Mouse (Mus musculus) kidney, embryonic 14.5 days (tissue): ENCODE data around the gene Npy5r. TPM values are rescaled to one million over a fixed set of nuclear protein-coding genes. Genes with fewer than 3 reads are reported as not detected.

Experiments used
- ATAC-seq: fragments of 200-750 bp; cut with Nextera tagmentation; 2 replicates; pipeline ENCODE4 v1.8.0; 2017; ENCODE audit warnings: moderate number of reproducible peaks, mild to moderate bottlenecking, moderate TSS enrichment, moderate library complexity; ENCODE audit not compliant: low FRiP score, low TSS enrichment
- H3K27ac ChIP-seq: fragments of 300-500 bp; sonication (generic); 2 replicates; pipeline ENCODE4 v1.5.1; 2014; ENCODE audit warnings: low read depth, mild to moderate bottlenecking, low read length, moderate library complexity, mixed read lengths
- H3K27me3 ChIP-seq: fragments of 300-500 bp; sonication (generic); 2 replicates; pipeline ENCODE4 v1.6.1; 2014; ENCODE audit warnings: mild to moderate bottlenecking, low read length; ENCODE audit not compliant: control insufficient read depth, insufficient read depth
- H3K36me3 ChIP-seq: fragments of 300-500 bp; sonication (generic); 2 replicates; pipeline ENCODE4 v1.6.1; 2014; ENCODE audit warnings: low read length, mixed read lengths; ENCODE audit not compliant: control insufficient read depth, insufficient read depth
- H3K4me1 ChIP-seq: fragments of 300-500 bp; sonication (generic); 2 replicates; pipeline ENCODE4 v1.6.1; 2014; ENCODE audit warnings: low read length, mixed read lengths; ENCODE audit not compliant: control insufficient read depth, insufficient read depth
- H3K4me2 ChIP-seq: fragments of 300-500 bp; sonication (generic); replicated peaks from 2 replicates; pipeline ENCODE4 v1.6.1; 2014; ENCODE audit warnings: low read depth, mild to moderate bottlenecking, low read length
- H3K4me3 ChIP-seq: fragments of 300-500 bp; sonication (generic); 2 replicates; pipeline ENCODE4 v1.5.1; 2014; ENCODE audit warnings: mild to moderate bottlenecking, low read length
- H3K9ac ChIP-seq: fragments of 300-500 bp; sonication (generic); 2 replicates; pipeline ENCODE4 v1.6.1; 2014; ENCODE audit warnings: low read depth, mild to moderate bottlenecking, low read length, moderate library complexity
- H3K9me3 ChIP-seq: fragments of 300-500 bp; sonication (generic); 2 replicates; pipeline ENCODE4 v1.6.1; 2016; ENCODE audit warnings: low read length; ENCODE audit not compliant: control insufficient read depth
- WGBS: fragments of 180-500 bp; shearing (Covaris S2); extraction: QIAGEN DNeasy Blood & Tissue Kit; methylation state at CpG from one replicate; pipeline ENCODE4 v1.1.7; 2014; 5-methylcytosine and 5-hydroxymethylcytosine counted together
- polyA plus RNA-seq: library from polyadenylated mRNA; unstranded; fragments of >200 nt; fragmentation: Nextera tagmentation; extraction: Ambion mirVana; gene quantifications from 2 replicates; pipeline ENCODE4 v1.2.1, GENCODE M21; 2014

Gene Npy5r
- polyA plus RNA-seq, 1 experiment from 2014 or later: 0.12 TPM

DNA sequence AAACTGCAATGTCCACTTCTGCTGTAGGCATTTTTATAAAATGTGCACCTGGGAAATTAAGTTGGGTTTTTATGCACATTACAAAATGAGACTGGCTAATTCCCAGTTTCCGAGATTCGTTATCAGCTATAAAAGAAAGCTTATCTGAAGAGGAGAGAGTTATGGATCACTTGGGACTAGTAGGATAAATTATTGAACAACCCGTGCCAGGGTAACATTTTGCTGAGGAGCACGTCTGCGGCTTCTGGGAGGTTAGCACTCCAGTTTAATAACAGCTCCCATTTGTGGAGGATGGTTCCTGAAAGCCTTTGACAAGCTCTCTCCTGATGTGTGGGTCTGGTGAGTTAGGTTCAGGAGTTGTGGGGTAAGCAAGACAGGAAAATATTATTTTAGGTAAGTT lies 2.5 kb upstream of the Npy5r start:
- Histone ChIP-seq H3K36me3 (no peaks in the 10 kb centered on the region), H3K4me1 (no peaks in the 10 kb centered on the region), H3K4me3 (no peak overlapping the region), H3K27me3 (peaks cover 24% of the 10 kb centered on the region), H3K9ac (no peak overlapping the region), H3K27ac (no peak overlapping the region), H3K9me3 (no peaks in the 10 kb centered on the region), H3K4me2 (no peak overlapping the region)
- WGBS: 53% methylated on average over 5 of the region's 5 CpGs
- ATAC-seq: no peak

DNA sequence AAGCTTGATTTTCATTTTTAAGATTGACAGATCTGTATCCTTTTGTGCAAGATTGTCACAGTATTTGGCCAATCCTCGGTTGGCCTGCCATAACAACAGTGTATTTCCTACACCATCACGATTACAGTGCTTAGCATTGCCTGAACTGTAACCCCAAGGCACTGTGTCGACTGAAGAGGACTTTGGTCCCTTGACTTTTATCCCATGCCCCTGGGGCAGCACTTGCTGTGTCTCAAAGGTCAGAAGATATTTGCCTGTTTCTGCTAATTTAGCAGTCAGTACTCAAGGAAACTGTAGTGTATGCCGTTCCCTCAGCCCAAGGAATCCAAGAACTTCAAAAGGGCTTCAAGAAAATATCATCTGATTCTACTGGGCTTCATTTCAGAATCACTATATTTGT lies 871 bp upstream of the Npy5r start:
- no peak overlapping the region for H3K4me3 ChIP-seq
- no peaks in the 10 kb centered on the region for H3K4me1 ChIP-seq
- no peak overlapping the region for H3K27ac ChIP-seq
- H3K9ac ChIP-seq: no peak overlapping the region
- H3K36me3 ChIP-seq: no peaks in the 10 kb centered on the region
- ATAC-seq: no peak
- no peaks in the 10 kb centered on the region for H3K9me3 ChIP-seq
- 56% methylated on average over 4 of the region's 4 CpGs for WGBS
- peaks cover 24% of the 10 kb centered on the region for H3K27me3 ChIP-seq
- H3K4me2 ChIP-seq: no peak overlapping the region

DNA sequence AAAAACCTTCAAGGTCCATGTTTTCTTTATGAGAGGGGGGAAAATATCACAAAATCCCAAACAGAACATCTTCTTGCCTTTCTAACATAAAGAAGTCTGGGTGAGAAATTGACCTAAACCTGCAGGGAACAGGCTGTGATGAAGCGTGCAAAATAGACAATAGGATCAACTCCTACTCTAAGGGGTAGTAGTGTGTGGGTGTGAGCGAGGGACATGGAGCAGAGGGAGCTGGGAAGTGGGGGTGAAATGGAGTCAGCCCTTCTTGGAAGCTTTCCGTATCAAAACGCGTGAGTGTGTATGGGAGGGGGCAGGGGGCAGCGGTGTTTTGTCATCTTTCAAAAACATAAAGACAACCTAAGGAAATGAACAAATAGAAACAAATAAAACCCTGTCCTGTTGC lies 467 bp upstream of the Npy5r start:
- ATAC-seq: no peak
- peaks cover 24% of the 10 kb centered on the region for H3K27me3 ChIP-seq
- H3K9ac ChIP-seq: no peak overlapping the region
- H3K4me2 ChIP-seq: no peak overlapping the region; the same call in 1 of the 2 replicates
- no peaks in the 10 kb centered on the region for H3K9me3 ChIP-seq
- no peaks in the 10 kb centered on the region for H3K36me3 ChIP-seq
- 54% methylated on average over 6 of the region's 6 CpGs for WGBS
- no peaks in the 10 kb centered on the region for H3K4me1 ChIP-seq
- no peak overlapping the region for H3K27ac ChIP-seq
- H3K4me3 ChIP-seq: no peak overlapping the region

DNA sequence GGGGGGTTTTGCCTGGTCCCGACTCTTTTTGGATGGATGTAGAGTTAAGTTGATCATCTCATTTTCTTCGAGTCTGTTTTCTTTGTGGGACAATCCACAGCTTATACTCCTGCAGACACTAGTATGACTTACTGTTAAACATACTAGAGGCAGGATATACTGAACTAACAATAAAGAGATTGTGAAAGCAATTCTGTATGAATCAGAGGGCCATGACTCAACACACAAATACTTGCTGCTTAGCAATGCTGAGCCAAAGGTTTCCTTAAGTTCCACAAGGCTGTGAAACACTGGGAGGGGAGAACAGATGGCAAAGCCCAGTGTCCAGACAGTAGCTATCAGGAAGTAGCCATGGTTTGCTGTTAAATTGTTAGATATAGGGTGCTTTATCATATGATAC lies 6.7 kb downstream of the Npy5r start:
- H3K9me3 ChIP-seq: no peaks in the 10 kb centered on the region
- no peak for ATAC-seq
- no peaks in the 10 kb centered on the region for H3K36me3 ChIP-seq
- 85% methylated on average over 2 of the region's 2 CpGs for WGBS
- no peak overlapping the region for H3K4me2 ChIP-seq
- H3K4me1 ChIP-seq: no peaks in the 10 kb centered on the region
- H3K27me3 ChIP-seq: no peaks in the 10 kb centered on the region
- no peak overlapping the region for H3K27ac ChIP-seq
- H3K4me3 ChIP-seq: no peak overlapping the region
- no peak overlapping the region for H3K9ac ChIP-seq

DNA sequence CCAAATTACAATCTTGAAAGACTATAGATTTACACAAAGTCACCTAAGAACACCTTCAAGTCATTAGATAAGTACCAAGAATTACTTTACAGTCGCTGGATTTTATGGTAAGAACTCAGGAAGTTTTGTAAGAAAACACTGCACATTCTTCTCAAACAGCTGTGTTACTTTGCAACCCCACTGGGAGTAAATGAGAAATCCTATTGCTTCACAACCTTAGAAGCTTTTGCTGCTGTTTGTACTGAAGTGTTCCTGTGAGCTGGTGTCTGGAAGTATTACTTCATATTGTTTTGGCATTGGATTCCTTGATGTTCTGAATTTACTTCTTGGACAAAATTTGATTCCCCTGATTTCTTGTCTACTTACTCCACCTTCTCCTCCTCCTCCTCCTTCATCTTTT lies 57.2 kb downstream of the Npy5r start:
- Histone ChIP-seq H3K36me3 (no peaks in the 10 kb centered on the region), H3K4me1 (no peaks in the 10 kb centered on the region), H3K27ac (no peak overlapping the region), H3K27me3 (no peaks in the 10 kb centered on the region), H3K4me3 (no peak overlapping the region), H3K4me2 (no peak overlapping the region), H3K9me3 (no peaks in the 10 kb centered on the region), H3K9ac (no peak overlapping the region)
- whole genome bisulfite sequencing: 42% methylated on average over 1 of the region's 1 CpGs
- ATAC-seq: no peak

Other genes starting within 250 kb of the Npy5r start
- gene Tma16, start 201.6 kb downstream of the Npy5r start, polyA plus RNA-seq: 18.3 and 19.0 TPM in 2 replicates
- not detected in 2 replicates for gene Tktl2, start 176.4 kb downstream of the Npy5r start, polyA plus RNA-seq
- gene Npy1r, start 9.1 kb upstream of the Npy5r start, polyA plus RNA-seq: 1.3 and 1.8 TPM in 2 replicates
- 6.1 and 8.3 TPM in 2 replicates for gene Naf1, start 172.1 kb upstream of the Npy5r start, polyA plus RNA-seq